Mouse (Mus musculus) skeletal muscle tissue, adult 2 months (tissue): ENCODE measurements around the gene Tmem121b.

Experiments
- DNase-seq: peaks from one replicate; pipeline ENCODE4 v3.0.0-alpha.2; 2012; ENCODE audit warnings: low read depth, low spot score

Gene Tmem121b

GRCm38 (mm10) chr6:120465393-120465792 is 28.2 kb downstream of the Tmem121b start:
- no peak for DNase-seq

- DNase-seq = no peak
Measured at GRCm38 (mm10) chr6:120464406-120464939, 29.1 kb downstream of the Tmem121b start.

GRCm38 (mm10) chr6:120463884-120464283 is 29.7 kb downstream of the Tmem121b start:
- DNase-seq = no peak

- no peak for DNase-seq
Measured at GRCm38 (mm10) chr6:120463086-120463871, 30.3 kb downstream of the Tmem121b start, which contains the start of gene Il17ra. TSS of gene Il17ra (plus strand) at chr6:120463247.

GRCm38 (mm10) chr6:120462251-120462650 is 31.4 kb downstream of the Tmem121b start:
- DNase-seq = no peak

GRCm38 (mm10) chr6:120461217-120461616 is 32.4 kb downstream of the Tmem121b start:
- no peak for DNase-seq

GRCm38 (mm10) chr6:120457751-120458150 is 35.9 kb downstream of the Tmem121b start:
- no peak for DNase-seq

- DNase-seq = no peak
Measured at GRCm38 (mm10) chr6:120457074-120457473, 36.5 kb downstream of the Tmem121b start.

GRCm38 (mm10) chr6:120454627-120455077 is 39.0 kb downstream of the Tmem121b start:
- peak; percentile 62 for DNase-seq

- no peak for DNase-seq
Measured at GRCm38 (mm10) chr6:120453556-120453955, 40.1 kb downstream of the Tmem121b start.

GRCm38 (mm10) chr6:120453103-120453445 is 40.5 kb downstream of the Tmem121b start:
- DNase-seq = no peak

GRCm38 (mm10) chr6:120452384-120453102 is 41.1 kb downstream of the Tmem121b start:
- DNase-seq = no peak

GRCm38 (mm10) chr6:120450208-120450607 is 43.4 kb downstream of the Tmem121b start:
- no peak for DNase-seq

- DNase-seq = peak; percentile 37
Measured at GRCm38 (mm10) chr6:120443363-120444355, 49.9 kb downstream of the Tmem121b start.

GRCm38 (mm10) chr6:120442171-120442749 is 51.3 kb downstream of the Tmem121b start:
- DNase-seq = no peak
